Mouse (Mus musculus) myocyte (in vitro differentiated cells): Measurements from ENCODE around the gene Cfdp1. TPM values are rescaled to one million over a fixed set of nuclear protein-coding genes. Genes with fewer than 3 reads are reported as not detected.

Experiments used
- H3K27me3 ChIP-seq: one replicate; pipeline ENCODE4 v1.6.1; 2011; ENCODE audit not compliant: control insufficient read depth, insufficient read depth, insufficient read length
- H3K36me3 ChIP-seq: one replicate; pipeline ENCODE4 v1.6.1; 2011; ENCODE audit not compliant: control insufficient read depth, insufficient read depth
- H3K4me2 ChIP-seq: one replicate; pipeline ENCODE4 v1.6.1; 2011; ENCODE audit warnings: low read depth, control low read depth
- H3K4me3 ChIP-seq: one replicate; pipeline ENCODE4 v1.5.1; 2011; ENCODE audit warnings: mild to moderate bottlenecking, control low read depth, moderate library complexity
- H3K79me2 ChIP-seq: one replicate; pipeline ENCODE4 v1.6.1; 2011; ENCODE audit not compliant: control insufficient read depth, insufficient read depth
- H3ac ChIP-seq: one replicate; pipeline ENCODE4 v1.6.1; 2011; ENCODE audit not compliant: control insufficient read depth, insufficient read length
- CEBPB ChIP-seq: IDR thresholded peaks from 2 replicates; pipeline ENCODE4 v1.6.1; 2011; ENCODE audit warnings: mild to moderate bottlenecking, moderate library complexity; ENCODE audit not compliant: poor library complexity, insufficient read depth, severe bottlenecking
- E2F4 ChIP-seq: IDR thresholded peaks from one replicate; pipeline ENCODE4 v1.6.1; 2011; ENCODE audit warnings: mild to moderate bottlenecking, control low read depth, moderate library complexity; ENCODE audit not compliant: insufficient read depth
- MAX ChIP-seq: IDR thresholded peaks from one replicate; pipeline ENCODE4 v1.6.1; 2011; ENCODE audit warnings: low read depth, mild to moderate bottlenecking, control low read depth
- MYOD1 ChIP-seq, 3 experiments: IDR thresholded peaks; one replicate each; pipeline ENCODE4 v1.6.1; 2011; ENCODE audit warnings: control low read depth in 2 of 3, low read depth in 2 of 3, mild to moderate bottlenecking in 2 of 3, moderate library complexity in 1 of 3; ENCODE audit not compliant: insufficient read length in 2 of 3, control insufficient read depth in 1 of 3
- MYOG ChIP-seq, 3 experiments: IDR thresholded peaks; one replicate each; pipeline ENCODE4 v1.6.1; 2011; ENCODE audit warnings: control low read depth in 2 of 3, low read depth in 2 of 3, mild to moderate bottlenecking in 2 of 3; ENCODE audit not compliant: insufficient read length in 2 of 3, control insufficient read depth in 1 of 3, insufficient read depth in 1 of 3
- POLR2A ChIP-seq: IDR thresholded peaks from one replicate; pipeline ENCODE4 v1.6.1; 2011; ENCODE audit warnings: low read depth, mild to moderate bottlenecking, control low read depth, moderate library complexity; ENCODE audit not compliant: insufficient read length
- POLR2AphosphoS2 ChIP-seq: IDR thresholded peaks from one replicate; pipeline ENCODE4 v1.6.1; 2011; ENCODE audit warnings: low read depth, control low read depth; ENCODE audit not compliant: insufficient read length
- REST ChIP-seq: IDR thresholded peaks from one replicate; pipeline ENCODE4 v1.6.1; 2011; ENCODE audit warnings: mild to moderate bottlenecking, control low read depth, moderate library complexity; ENCODE audit not compliant: insufficient read depth, insufficient read length
- SRF ChIP-seq: IDR thresholded peaks from one replicate; pipeline ENCODE4 v1.6.1; 2011; ENCODE audit warnings: low read depth; ENCODE audit not compliant: control insufficient read depth, insufficient read length
- TCF12 ChIP-seq: IDR thresholded peaks from one replicate; pipeline ENCODE4 v1.6.1; 2011; ENCODE audit warnings: mild to moderate bottlenecking, control low read depth; ENCODE audit not compliant: poor library complexity, insufficient read depth, severe bottlenecking
- TCF3 ChIP-seq: IDR thresholded peaks from one replicate; pipeline ENCODE4 v1.6.1; 2011; ENCODE audit warnings: low read depth, control low read depth; ENCODE audit not compliant: insufficient read length
- USF1 ChIP-seq: IDR thresholded peaks from one replicate; pipeline ENCODE4 v1.6.1; 2011; ENCODE audit warnings: low read depth, mild to moderate bottlenecking, control low read depth, moderate library complexity
- polyA plus RNA-seq: library from polyadenylated mRNA; unstranded; fragments of >200 nt; fragmentation: generic; extraction: Trizol; gene quantifications from one replicate; pipeline ENCODE4 v1.2.1, GENCODE M21; 2012; ENCODE audit warnings: missing spikeins

Cfdp1 gene
- polyA plus RNA-seq, 1 experiment = 44.9 TPM

- TF ChIP-seq MYOD1 (IDR thresholded peaks at IDR 0.05; ENCODE audit: control insufficient read depth in 1 of 3, insufficient read length in 2 of 3, low read depth in 2 of 3) (no peak), SRF (no peak), MAX (no peak), USF1 (no peak)
- H3K79me2 ChIP-seq = no peaks in the 10 kb centered on the region
- no peaks in the 10 kb centered on the region for H3K36me3 ChIP-seq
- H3ac ChIP-seq = no peak overlapping the region
- no peaks in the 10 kb centered on the region for H3K27me3 ChIP-seq
- no peak overlapping the region for H3K4me2 ChIP-seq
- H3K4me3 ChIP-seq = no peak overlapping the region
Measured at GRCm38 (mm10) chr8:111754736-111755135, 99.4 kb downstream of the Cfdp1 start.

DNA sequence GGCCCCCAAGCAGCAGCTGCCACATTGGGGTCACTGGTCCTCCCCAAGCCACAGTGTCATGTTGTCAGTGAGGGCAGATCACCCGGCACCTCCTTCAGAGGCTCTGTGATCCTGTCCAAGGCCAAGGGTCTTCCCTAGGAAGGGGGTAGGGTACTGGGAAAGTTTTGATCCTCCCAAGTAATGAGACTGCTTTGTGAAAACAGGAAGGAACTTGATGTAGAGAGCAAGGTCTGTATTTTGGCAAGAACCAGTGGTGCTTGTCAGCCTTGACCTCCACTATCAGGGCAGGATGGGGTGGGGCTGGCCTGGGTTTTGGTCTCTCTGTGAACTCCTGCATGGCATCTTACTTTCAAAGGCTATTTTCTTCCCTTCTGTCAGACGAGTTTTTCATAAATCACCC lies 100.0 kb downstream of the Cfdp1 start:
- Histone ChIP-seq H3K79me2 (no peaks in the 10 kb centered on the region), H3K36me3 (no peaks in the 10 kb centered on the region), H3K4me3 (no peak overlapping the region), H3K27me3 (no peaks in the 10 kb centered on the region), H3ac (no peak overlapping the region), H3K4me2 (no peak overlapping the region)
- TF ChIP-seq CEBPB (no peak), TCF12 (no peak), MAX (no peak), POLR2AphosphoS2 (no peak), MYOG (IDR thresholded peaks at IDR 0.05; ENCODE audit: control insufficient read depth in 1 of 3, insufficient read depth in 1 of 3, insufficient read length in 2 of 3, low read depth in 2 of 3) (peak in 1 of 3 experiments; percentile 22), USF1 (no peak)

- Histone ChIP-seq H3ac (no peak overlapping the region), H3K27me3 (no peaks in the 10 kb centered on the region), H3K4me2 (no peak overlapping the region), H3K36me3 (no peaks in the 10 kb centered on the region), H3K4me3 (no peak overlapping the region), H3K79me2 (no peaks in the 10 kb centered on the region)
- TF ChIP-seq CEBPB = no peak
- no peak for TF ChIP-seq TCF3
- TF ChIP-seq MYOG (IDR thresholded peaks at IDR 0.05; ENCODE audit: control insufficient read depth in 1 of 3, insufficient read depth in 1 of 3, insufficient read length in 2 of 3, low read depth in 2 of 3) = no peak
- no peak for TF ChIP-seq E2F4
Measured at GRCm38 (mm10) chr8:111748766-111749165, 105.3 kb downstream of the Cfdp1 start.

GRCm38 (mm10) chr8:111747866-111748649 lies 106.0 kb downstream of the Cfdp1 start:
- no peaks in the 10 kb centered on the region for H3K36me3 ChIP-seq
- no peak overlapping the region for H3ac ChIP-seq
- no peak overlapping the region for H3K4me3 ChIP-seq
- no peaks in the 10 kb centered on the region for H3K27me3 ChIP-seq
- peak in 2 of 3 experiments; percentile 34 to 74 for TF ChIP-seq MYOD1 (IDR thresholded peaks at IDR 0.05; ENCODE audit: control insufficient read depth in 1 of 3, insufficient read length in 2 of 3, low read depth in 2 of 3)
- peak in 1 of 3 experiments; percentile 68 for TF ChIP-seq MYOG (IDR thresholded peaks at IDR 0.05; ENCODE audit: control insufficient read depth in 1 of 3, insufficient read depth in 1 of 3, insufficient read length in 2 of 3, low read depth in 2 of 3)
- no peak for TF ChIP-seq POLR2A
- peaks cover 6% of the 10 kb centered on the region for H3K79me2 ChIP-seq
- peak overlapping the region; percentile 41 for H3K4me2 ChIP-seq

DNA sequence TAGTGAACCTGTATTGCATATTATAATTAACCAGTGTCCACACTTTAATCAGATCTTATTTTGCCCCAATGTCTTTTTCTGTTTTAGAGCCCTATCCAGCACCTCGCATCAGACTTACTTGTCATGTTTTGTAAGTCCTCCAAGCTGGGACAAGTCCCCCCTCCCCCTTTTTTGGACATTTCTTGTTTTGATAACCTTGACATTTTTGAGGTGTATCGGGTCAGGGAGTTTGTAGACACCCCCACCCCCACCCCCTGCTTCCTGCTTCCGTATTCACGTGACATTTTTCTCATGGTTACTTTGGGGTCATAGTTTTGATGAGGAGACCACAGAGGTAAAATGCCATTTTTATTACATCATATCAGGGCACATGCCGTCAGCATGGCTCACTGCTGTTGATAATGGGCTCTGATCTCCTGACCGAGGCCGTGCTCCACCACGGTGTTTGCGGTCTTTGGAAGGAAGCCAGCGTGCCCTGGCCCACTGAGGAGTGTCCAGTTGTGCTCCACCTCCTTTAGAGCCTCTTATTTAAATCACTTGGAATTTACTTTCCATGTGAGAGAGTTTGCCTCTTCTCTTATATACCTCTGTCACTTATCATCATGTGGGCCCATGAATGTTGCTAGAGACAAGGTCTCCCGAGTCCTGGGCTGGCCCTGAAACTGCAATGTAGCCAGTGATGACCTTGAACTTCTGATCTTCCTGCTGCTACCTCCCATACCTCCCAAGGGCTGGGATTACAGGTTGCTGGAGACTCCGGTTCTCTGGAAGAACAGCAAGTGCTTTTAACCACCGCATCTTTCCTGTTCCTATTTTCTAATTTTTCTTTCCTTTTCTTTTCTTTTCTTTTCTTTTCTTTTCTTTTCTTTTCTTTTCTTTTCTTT lies 107.3 kb downstream of the Cfdp1 start:
- peaks cover 18% of the 10 kb centered on the region for H3K79me2 ChIP-seq
- no peak for TF ChIP-seq E2F4
- TF ChIP-seq MYOG (IDR thresholded peaks at IDR 0.05; ENCODE audit: control insufficient read depth in 1 of 3, insufficient read depth in 1 of 3, insufficient read length in 2 of 3, low read depth in 2 of 3) = peak in 2 of 3 experiments; percentile 29 to 81
- peak; percentile 42 for TF ChIP-seq USF1
- peak; percentile 78 for TF ChIP-seq MAX
- TF ChIP-seq MYOD1 (IDR thresholded peaks at IDR 0.05; ENCODE audit: control insufficient read depth in 1 of 3, insufficient read length in 2 of 3, low read depth in 2 of 3) = peak in 2 of 3 experiments; percentile 19 to 55
- no peak for TF ChIP-seq REST
- TF ChIP-seq CEBPB = 0 out of 2 replicates have a peak, but pooled peaks have one; percentile 37
- no peak overlapping the region for H3ac ChIP-seq
- H3K4me2 ChIP-seq = peak overlapping the region; percentile 98
- no peaks in the 10 kb centered on the region for H3K36me3 ChIP-seq
- no peaks in the 10 kb centered on the region for H3K27me3 ChIP-seq
- H3K4me3 ChIP-seq = peak overlapping the region; percentile 72
